Mouse (Mus musculus) G1E (cell line): ENCODE measurements at regions not wholly inside any gene's neighbourhood (a gene's known extent, or its start where the extent isn't known, plus 50 kb on each side); places are given as distances from the start of the nearest gene placed in this dataset.

ENCODE experiments used
- CTCF ChIP-seq: IDR thresholded peaks from 2 replicates; pipeline ENCODE4 v1.5.1; 2012; ENCODE audit warnings: low read depth, low read length, inconsistent platforms, mixed read lengths
- TAL1 ChIP-seq: conservative IDR thresholded peaks from 2 replicates; pipeline ENCODE4 v1.6.1; 2012; ENCODE audit warnings: low read depth, low read length, inconsistent platforms, mixed read lengths

DNA sequence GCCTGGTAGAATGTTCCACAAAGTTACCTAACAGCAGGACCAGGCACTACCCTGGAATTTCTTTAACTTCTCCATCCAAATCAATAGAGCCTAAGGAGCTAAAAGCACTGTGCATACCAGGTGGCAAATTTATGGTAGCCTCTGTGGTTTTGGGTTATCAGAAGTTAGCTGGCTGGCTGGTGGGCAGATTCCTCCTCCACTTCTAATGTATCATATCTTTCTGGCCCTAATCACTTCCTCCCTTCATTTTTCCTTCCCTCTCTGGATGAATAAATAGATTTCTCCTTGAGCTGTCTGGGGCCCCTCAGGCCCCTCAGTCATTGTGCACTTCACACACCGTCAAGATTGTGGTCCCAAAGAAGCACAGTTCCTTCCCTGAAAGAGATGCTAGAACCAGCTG is 212.7 kb downstream of the Mex3b start:
- TF ChIP-seq TAL1 = no peak
- no peak for TF ChIP-seq CTCF
